Mouse (Mus musculus): ENCODE results near the gene Map2k4.

Gene Map2k4

DNA sequence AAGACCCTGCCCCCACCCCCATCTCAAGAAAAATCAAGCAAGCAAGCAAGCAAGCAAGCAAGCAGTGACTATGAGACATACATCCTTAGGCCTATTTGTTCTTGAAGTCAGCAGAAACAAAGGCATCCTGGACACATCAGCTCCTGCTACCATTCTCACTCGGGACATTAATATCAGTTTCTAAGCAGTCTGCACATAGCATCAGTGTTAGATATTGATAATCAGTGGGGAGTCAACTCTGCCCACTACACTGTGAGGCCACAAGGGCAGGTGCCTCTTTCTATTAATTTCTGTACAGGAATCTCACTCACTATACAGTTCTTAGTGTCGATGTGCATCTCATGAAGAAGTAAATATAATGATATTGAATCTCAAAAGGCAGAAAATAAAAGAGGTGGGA, 14.6 kb downstream of the Map2k4 start:
- DNase-seq (ENCODE audit: low spot score) = no peak

DNA sequence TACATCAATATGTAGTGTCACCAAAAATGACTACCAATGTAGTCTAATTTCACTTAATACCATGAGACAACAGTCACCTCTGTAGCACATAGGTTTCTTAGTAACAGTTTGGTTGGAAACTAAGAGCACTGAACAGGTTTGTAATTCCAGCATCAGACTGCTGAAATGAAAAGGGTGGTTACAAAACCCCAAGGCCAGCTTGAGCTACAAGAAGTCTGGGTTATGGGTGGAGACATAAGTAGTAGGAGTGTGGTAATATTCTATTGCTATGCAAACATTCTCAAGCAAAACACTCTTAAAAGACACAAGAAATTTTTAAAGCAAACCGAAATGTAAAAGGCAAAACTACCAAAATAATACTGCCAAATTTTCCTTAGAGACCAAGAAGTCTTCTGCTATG, 16.6 kb downstream of the Map2k4 start:
- no peak for DNase-seq (ENCODE audit: low spot score)

DNA sequence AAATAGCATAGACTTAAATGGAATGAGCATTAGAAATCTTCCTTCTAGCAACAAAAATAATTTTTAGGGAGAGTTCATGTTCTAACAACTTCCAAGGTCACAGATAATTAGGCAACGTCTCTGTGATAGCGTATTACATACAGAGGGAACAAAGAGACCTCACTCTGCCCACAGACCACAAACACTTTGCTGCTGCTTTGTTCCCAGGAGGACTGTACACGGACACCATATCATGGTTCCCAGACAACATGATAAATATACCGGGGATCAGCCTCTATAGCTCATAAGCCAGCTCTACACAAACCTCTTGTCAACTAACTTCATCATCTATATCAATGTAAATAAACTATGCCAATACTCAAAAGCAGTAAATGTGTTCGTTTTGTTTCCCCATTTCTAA, 18.1 kb downstream of the Map2k4 start:
- DNase-seq (ENCODE audit: low spot score) = no peak

DNA sequence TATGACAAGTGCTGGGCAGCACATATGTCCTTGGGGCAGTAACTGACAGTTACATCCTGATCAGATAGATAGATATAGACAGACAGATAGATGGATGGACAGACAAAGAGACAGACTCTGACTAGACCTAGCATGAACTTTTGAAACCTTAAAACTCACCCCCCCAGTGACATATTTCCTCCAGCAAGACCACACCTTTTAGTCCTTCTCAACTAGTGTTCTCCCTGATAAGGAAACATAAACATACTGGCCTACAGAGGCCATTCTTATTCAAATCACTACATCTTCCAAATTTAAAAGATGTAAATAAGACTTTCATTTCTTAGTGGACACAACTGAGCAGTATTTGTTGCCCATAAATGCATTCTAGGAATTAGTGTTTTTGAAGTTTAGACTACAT, 19.7 kb downstream of the Map2k4 start:
- DNase-seq (ENCODE audit: low spot score) = no peak

DNA sequence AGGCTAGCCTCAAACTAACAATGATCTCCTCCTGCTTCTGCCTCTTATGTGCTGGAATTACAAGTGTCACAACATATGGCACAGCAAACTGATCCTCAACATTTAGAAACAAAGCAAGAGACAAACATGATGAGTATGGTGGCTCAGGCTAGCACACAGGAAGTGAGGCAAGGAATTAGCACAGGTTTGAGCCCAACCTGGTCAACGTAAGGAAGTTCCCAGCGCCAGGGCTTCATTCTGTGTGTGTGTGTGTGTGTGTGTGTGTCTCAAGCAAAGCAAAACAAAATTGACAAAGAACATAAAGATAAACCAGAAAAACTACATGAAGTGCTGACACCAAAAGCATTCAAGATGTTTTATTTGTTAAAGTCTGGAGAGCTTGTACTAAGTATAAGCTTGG, 27.2 kb downstream of the Map2k4 start:
- DNase-seq (ENCODE audit: low spot score) = no peak

DNA sequence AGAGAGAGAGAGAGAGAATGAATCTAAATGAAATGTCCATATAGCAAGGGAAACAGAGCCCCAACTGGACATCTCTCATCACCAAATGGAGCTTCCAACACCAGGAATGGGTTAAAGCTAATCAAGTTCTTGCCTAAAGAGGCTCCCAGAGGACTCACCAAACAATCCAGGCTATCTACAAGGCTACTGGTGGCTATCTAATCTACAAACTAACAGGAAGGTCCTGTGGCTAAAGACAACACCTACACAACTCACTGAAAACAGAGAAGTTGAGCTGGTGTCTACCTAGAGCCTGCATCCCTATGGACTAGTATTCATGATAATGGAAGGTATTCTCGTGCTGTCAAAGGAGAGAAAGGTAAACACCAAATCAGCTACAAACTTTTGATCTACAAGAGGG, 28.7 kb downstream of the Map2k4 start:
- DNase-seq (ENCODE audit: low spot score) = no peak

DNA sequence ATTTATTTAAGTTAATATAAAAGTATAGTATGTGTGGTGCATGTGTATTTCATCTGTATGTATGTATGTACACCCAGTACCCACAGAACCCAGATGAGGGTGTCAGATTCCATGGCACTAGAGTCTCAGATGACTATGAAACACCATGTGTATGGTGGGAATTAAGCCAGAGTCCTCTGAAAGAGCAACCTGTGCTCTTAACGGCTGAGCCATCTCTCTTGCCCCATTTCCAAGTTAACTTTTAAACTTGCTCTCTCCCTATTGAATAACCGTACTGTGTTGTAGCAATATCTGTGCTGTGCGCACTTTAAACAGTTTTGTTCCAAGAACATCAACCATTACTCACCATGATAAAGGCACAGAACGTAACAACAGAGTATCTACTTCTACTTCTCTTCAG, 33.9 kb downstream of the Map2k4 start:
- no peak for DNase-seq (ENCODE audit: low spot score)

DNA sequence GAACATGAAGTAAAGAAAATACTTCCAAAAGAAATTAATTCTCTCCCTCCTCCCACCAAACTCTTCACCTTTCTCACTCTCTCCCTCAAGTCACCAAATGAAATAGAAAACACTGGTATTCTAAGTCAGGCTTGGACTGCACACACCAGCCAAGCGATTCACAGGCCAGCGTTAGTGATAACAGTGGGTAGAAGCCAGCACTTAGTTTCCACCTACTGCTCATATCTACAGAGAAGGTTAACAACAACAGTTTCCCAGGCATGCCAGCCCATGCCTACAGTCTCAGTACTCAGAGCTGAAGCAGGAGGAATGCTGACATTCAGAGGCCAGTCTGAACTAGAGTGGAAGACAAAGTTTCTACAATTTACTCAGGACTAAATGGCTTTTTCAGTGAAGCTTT, 34.5 kb downstream of the Map2k4 start:
- no peak for DNase-seq (ENCODE audit: low spot score)

DNA sequence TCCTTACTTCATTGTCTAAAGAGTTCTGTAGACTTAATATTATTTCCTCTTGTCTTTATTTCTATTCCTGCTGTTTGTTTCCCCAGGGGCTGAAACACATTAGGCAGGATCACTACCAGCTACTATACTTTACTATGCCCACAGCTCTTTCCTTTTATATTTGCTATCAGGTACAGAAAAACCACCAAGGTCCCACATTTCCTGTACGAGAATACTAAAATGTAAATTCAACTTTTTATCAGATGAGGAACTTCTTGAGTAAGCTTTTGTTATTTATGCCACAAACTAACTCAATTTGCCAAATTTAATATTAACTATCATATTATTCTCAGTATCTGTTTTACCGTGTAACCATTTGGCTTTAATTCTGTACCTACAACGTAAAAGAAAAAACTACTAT, 37.6 kb downstream of the Map2k4 start:
- DNase-seq (ENCODE audit: low spot score) = no peak

DNA sequence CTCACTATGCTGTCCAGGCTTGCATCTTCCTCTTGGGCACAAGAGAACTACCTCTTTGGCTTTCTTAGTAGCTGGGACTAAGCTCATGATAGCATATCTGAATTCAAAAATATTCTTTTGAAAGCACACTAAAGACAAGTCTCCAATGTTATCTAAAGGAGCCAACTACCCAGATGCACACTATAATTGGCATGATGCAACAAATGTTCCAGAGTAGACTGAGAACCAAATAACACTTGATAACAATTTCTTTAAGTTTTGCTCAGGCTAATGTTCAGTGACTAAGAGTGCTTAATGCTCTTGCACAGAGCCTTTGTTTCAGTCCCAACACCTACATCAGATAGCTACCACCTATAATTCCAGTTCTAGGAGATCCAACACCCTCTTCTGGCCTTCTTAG, 40.7 kb downstream of the Map2k4 start:
- DNase-seq (ENCODE audit: low spot score) = no peak

DNA sequence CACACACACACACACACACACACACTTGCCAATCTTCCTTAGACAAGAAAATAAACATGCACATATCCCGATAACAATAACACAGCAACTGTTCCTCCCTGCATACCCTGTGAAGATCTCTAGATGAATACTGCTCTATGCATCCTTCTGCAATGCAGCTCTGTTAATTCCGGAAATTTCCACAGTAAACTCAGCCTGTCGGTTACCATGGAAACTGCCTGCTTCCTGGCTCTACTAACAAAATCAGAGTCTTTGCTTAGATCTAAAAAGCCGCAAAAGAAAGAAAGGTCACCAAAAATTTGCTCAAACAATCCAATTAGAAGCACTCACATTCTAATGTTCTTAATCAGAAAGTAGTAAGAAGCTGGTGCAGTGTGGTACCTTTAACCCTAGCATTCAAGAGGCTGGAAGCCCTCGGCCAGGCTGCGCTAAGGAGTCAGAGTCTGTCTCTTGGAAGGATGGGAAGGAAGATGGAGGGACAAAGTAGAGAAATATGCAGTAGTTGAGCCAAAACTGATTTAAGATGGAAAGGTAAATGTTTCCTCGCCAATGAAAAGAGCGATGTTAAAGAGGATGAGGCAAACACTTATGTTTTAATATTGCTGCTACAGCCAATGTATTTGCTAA, 42.3 kb downstream of the Map2k4 start:
- peak; percentile 74 for DNase-seq (ENCODE audit: low spot score)

DNA sequence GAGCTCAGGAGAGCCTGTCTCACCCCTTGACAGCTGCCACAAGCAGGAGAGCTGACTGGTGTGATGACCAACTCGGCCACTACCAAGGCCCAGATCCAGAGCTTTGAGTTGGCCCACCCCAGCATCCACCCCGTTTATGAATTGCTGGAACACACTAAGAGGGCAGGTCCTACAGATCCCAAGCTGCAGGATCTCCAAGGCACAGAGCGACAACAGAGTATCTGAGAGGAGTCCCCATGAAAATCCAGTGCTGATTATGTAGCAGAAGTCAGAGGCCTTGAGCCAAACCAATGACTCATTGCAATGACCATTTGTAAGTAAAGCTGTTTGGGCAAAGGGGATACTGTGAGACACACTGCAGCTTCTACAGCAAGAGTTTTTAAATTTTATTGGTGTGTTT, 44.2 kb downstream of the Map2k4 start:
- no peak for DNase-seq (ENCODE audit: low spot score)

DNA sequence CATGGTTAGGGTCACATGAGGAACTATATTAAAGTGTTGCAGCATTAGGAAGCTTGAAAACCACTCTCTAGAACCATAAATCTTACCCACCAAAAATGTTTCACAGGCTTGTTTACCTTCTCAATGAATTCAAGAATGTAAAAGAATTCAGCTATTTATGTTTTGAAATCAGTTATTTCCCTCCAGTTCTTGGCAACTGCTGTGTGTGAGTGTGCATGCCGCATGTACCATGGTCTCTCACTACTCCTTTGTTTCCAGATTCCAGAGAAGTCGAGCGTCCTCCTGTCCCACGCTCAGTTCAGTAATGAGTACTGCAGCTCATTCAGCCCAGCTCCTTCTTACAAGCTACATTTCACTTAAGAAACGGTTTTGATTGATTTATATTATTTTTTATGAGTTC, 47.3 kb downstream of the Map2k4 start:
- no peak for DNase-seq (ENCODE audit: low spot score)

DNA sequence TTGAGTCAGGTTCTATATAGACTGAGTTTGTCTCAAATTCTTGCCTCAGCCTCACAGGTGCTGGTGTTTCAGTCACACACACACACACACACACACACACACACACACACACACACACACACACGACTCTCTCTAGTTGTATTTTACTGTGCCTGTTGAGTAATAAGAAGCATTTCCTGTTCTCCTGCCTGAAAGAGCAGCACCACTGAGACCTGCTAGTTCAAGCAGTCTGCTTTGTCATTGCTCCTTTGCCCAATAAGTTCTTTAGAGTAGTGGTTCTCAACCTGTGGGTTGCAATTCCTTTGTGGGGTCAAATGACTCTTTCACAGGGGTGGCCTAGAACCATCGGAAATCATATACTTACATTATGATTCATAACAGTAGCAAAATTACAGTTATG, 47.7 kb downstream of the Map2k4 start:
- no peak for DNase-seq (ENCODE audit: low spot score)

DNA sequence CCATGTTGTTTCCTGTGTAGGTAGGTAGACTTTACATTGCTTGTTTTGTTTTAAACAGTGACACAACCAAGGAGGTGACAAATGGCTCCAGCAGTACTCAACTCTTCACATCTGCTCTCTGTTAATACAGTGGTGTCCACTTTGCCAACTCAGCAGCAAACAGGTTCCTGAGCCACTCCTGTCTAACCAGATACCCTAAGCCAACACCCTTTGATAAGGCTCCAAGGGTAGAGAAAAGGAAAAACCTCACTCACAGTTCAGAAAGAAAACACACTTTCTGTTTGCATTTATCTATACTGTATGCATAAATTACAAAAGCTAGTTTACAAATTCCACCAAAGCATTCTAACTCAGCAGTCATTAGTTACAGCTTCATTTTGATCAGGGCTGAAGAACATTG, 48.2 kb downstream of the Map2k4 start:
- DNase-seq (ENCODE audit: low spot score) = no peak

DNA sequence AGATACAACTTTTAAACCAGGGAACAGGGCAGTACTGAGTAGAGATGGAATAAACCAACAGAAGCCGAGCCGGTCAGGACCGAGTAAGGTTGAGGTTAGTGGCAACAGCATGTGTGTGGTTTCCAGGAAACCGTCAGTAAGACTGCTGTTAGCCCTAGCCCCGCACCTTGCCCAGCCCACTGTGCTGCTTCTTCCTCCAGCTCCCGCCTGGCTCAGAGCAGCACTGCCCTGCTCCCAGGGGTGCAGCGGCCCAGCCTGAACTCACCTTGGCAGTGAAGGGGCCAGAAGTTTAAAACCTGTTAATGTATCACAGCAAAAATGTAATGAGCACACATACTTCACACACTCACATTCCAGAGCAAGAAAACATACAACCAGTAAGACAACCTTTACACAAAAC, 53.4 kb downstream of the Map2k4 start:
- no peak for DNase-seq (ENCODE audit: low spot score)

DNA sequence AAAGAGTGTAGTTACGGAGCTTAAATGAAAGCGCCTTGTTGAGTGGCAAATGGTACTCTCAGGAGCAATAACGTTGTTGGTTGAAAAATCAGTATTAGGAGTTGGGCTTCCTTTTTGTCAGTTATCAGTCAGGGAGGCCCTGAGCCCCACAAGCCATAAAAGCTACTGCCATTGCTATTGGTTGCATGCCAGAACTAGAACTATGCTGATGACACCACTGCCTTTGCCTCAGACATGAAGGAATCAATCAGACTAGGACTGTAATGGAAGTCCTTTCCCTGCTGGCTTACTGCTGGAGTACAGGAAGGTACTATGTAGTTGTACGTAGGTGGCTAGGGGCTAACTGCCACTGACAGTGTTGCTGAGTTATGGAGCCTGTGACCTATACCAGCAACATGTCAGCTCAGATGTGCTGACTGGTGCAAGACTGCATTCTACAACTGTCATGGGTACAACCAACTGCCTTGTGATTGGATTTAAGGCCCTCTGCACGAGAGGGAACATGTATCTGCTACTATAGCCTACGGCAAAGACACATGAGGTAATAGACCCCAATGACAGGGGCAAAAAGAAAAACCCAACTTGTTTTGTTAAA, 58.4 kb downstream of the Map2k4 start:
- DNase-seq (ENCODE audit: low spot score) = no peak

DNA sequence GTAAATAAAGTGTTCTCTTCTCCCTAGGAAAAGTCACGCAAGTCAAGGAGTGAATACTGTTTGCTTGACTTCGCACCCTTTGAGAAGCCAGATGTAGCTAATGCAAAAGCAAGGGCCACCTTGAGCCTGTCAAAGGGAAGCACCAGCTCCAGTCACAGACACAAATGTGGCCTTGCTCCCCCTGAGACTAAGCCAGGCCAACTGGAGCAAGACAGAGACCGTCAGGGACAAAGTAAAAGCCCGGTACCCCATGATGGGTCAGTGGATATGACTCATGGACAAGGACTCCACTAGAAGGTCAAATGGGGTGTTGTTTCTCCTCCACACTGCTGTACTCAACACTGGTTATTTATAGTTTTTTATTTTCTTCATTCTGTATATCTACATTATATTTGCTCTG, 59.2 kb downstream of the Map2k4 start:
- no peak for DNase-seq (ENCODE audit: low spot score)

DNA sequence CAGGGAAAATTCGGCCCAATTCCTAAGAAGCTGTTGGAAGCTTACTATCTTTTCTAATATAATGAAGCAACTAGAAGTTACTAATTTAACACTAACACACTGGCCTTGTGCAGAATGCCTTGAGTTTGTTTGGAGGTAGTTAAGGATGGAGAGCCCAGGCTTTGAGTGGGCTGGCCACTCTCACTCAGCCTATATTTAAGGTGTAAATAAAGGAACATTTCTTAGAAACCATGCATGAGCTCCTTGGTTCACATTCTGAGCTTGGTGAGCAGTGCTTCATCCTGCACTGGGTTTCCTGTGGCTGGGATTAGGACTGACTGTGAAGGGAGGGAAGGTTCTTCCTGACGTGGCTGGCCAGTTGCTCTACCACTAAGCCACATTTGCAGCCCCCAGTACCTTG, 64.4 kb downstream of the Map2k4 start:
- no peak for DNase-seq (ENCODE audit: low spot score)

DNA sequence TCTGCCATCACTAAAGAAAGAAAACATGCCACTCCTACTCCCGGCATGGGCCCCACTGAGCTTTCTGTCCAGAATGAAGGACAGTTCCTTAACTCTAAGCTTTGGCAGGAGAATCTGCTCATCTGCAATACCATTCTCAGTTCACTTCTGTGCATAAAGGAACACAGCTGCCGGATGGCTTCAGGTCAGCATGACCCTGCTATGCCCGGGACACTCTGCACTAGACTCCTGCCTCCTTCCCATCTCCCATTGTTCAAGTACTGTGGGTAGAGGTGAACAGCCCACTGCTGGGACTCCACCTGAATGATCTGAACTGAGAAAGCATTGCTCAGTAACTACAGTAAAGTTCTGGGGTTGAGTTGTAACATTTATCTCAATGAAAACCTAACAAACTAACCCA, 66.5 kb downstream of the Map2k4 start:
- no peak for DNase-seq (ENCODE audit: low spot score)

DNA sequence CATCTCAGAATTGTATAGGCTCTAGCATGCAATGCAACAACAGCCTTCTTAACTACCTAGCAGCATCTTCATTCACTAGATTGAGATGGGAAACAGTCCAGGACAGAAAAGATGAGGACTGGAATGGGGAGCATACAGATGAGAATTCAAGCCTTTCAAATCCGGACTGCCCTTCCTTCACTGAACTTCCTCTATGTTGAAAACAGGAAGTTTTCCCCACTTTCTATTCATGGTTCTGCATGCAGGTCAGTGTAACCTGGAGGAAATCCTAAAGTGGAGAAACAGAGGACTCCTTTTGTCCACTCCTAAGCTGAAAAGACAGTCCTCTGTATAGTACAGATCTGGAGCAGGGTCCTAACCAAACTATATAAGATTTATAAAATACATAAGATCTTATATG, 68.1 kb downstream of the Map2k4 start:
- DNase-seq (ENCODE audit: low spot score) = no peak

DNA sequence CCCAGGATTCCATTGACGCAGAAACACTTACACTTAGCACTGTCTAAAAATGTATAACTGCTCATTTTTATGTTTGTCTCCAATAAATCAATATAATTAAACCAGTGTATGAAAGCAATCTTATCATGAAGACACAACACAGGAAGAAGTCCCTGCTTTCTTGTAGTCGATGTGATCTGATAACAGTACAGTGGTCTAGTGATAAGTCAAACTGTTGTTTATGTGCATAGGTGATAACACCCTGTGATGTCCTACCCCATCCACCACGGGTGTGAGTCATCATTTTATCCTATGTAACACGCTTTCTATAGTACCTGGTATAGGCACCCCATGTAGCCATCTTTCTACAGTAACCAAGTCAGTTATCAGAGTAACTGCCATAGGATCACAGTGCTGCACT, 74.3 kb downstream of the Map2k4 start:
- no peak for DNase-seq (ENCODE audit: low spot score)

DNA sequence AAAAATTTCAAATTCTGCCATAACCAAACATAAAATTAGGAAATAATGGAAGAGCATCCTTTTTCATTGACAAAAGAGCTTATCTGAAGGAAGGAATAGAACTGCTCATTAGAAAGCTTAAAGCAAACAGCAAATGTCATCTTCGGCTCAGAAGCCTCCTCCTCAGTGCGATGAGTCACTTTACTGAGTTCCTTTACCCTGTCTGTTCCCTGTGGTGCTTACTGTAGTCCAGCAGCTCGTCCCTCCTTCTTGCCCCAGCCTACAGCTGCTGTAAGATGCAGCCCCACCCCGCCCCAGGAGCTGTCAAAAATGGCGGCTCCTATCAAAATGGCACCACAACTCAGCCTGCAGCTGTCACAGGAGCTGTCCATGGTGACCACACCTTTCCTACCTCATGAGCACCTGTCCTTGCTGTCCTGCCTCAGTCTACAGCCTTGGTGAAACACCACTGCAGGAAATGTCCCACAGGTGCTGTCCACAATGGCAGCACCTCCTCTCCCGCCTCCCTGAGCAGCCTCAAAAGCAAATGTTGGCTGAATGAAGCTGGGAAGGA, 75.3 kb downstream of the Map2k4 start:
- no peak for DNase-seq (ENCODE audit: low spot score)

DNA sequence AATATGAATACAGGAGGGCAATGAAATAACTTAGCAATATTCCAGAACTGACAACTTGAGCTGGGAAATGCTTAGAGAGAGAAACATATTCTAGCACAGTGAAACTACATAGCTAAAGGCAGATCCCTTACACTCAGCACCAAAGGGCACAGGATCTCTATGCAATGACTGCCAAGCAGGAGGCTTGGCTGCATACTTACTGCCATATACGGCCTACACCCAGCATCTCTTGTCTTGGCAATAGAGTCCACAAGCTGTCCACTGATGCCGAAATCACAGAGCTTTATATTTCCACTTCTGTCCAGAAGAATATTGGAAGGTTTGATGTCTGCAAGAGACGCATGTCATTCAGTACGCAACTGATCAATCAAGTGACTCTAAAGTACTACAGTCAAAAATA, 81.3 kb downstream of the Map2k4 start:
- DNase-seq (ENCODE audit: low spot score) = no peak

Data from left cerebral cortex, adult 11 months (tissue).